Mouse (Mus musculus): ENCODE measurements at regions not wholly inside any gene's neighbourhood (a gene's known extent, or its start where the extent isn't known, plus 50 kb on each side); places are given as distances from the start of the nearest gene placed in this dataset.

- intact Hi-C loops (cut with DNase I; ENCODE audit: low total_unique reads), result no loop called here
- no peak for DNase-seq
These were observed 115.7 kb upstream of the Nrp1 start for GRCm38 (mm10) chr8:128242465-128243251.

- no peak for DNase-seq
- intact Hi-C loops (cut with DNase I; ENCODE audit: low total_unique reads), result no loop called here
These were observed 106.7 kb upstream of the Nrp1 start for GRCm38 (mm10) chr8:128251723-128252122.

GRCm38 (mm10) chr8:128260836-128261235 is 97.6 kb upstream of the Nrp1 start:
- no peak for DNase-seq
- intact Hi-C loops (cut with DNase I; ENCODE audit: low total_unique reads), result no loop called here

GRCm38 (mm10) chr8:128261367-128261766 is 97.0 kb upstream of the Nrp1 start:
- intact Hi-C loops (cut with DNase I; ENCODE audit: low total_unique reads), result no loop called here
- no peak for DNase-seq

- intact Hi-C loops (cut with DNase I; ENCODE audit: low total_unique reads), result no loop called here
These were observed 95.0 kb upstream of the Nrp1 start for GRCm38 (mm10) chr8:128263251-128263947.

GRCm38 (mm10) chr8:128267261-128267660 is 91.1 kb upstream of the Nrp1 start:
- DNase-seq, result peak; percentile 23
- intact Hi-C loops (cut with DNase I; ENCODE audit: low total_unique reads), result no loop called here

More at GRCm38 (mm10) chr8:128263251-128263947, 95.0 kb upstream of the Nrp1 start:
- DNase-seq, result no peak

GRCm38 (mm10) chr8:128268010-128268409 is 90.4 kb upstream of the Nrp1 start:
- no peak for DNase-seq
- intact Hi-C loops (cut with DNase I; ENCODE audit: low total_unique reads), result no loop called here

- intact Hi-C loops (cut with DNase I; ENCODE audit: low total_unique reads), result no loop called here
- DNase-seq, result no peak
These were observed 88.9 kb upstream of the Nrp1 start for GRCm38 (mm10) chr8:128269546-128269945.

GRCm38 (mm10) chr8:128272866-128273344 is 85.5 kb upstream of the Nrp1 start:
- intact Hi-C loops (cut with DNase I; ENCODE audit: low total_unique reads), result no loop called here
- DNase-seq, result peak; percentile 58

GRCm38 (mm10) chr8:128276475-128276874 is 81.9 kb upstream of the Nrp1 start:
- intact Hi-C loops (cut with DNase I; ENCODE audit: low total_unique reads), result no loop called here
- DNase-seq, result no peak

- intact Hi-C loops (cut with DNase I; ENCODE audit: low total_unique reads), result no loop called here
- DNase-seq, result no peak
These were observed 75.6 kb upstream of the Nrp1 start for GRCm38 (mm10) chr8:128282802-128283201.

- intact Hi-C loops (cut with DNase I; ENCODE audit: low total_unique reads), result no loop called here
- no peak for DNase-seq
These were observed 75.0 kb upstream of the Nrp1 start for GRCm38 (mm10) chr8:128283365-128283764.

- no peak for DNase-seq
- intact Hi-C loops (cut with DNase I; ENCODE audit: low total_unique reads), result no loop called here
These were observed 73.6 kb upstream of the Nrp1 start for GRCm38 (mm10) chr8:128284816-128285215.

GRCm38 (mm10) chr8:128290076-128290475 is 68.3 kb upstream of the Nrp1 start:
- intact Hi-C loops (cut with DNase I; ENCODE audit: low total_unique reads), result no loop called here
- no peak for DNase-seq

GRCm38 (mm10) chr8:128292394-128292793 is 66.0 kb upstream of the Nrp1 start:
- intact Hi-C loops (cut with DNase I; ENCODE audit: low total_unique reads), result no loop called here
- no peak for DNase-seq

GRCm38 (mm10) chr8:128296728-128297380 is 61.5 kb upstream of the Nrp1 start:
- no peak for DNase-seq
- intact Hi-C loops (cut with DNase I; ENCODE audit: low total_unique reads), result no loop called here

GRCm38 (mm10) chr8:128302322-128302721 is 56.1 kb upstream of the Nrp1 start:
- intact Hi-C loops (cut with DNase I; ENCODE audit: low total_unique reads), result no loop called here
- no peak for DNase-seq
